Mouse (Mus musculus) CH12.LX (cell line): ENCODE measurements at regions not wholly inside any gene's neighbourhood (a gene's known extent, or its start where the extent isn't known, plus 50 kb on each side); places are given as distances from the start of the nearest gene placed in this dataset.

Experiments used
- BHLHE40 ChIP-seq: IDR thresholded peaks from 2 replicates; pipeline ENCODE4 v1.6.1; 2011; ENCODE audit warnings: mild to moderate bottlenecking, low read depth, low read length, improper control_type of control experiment
- CTCF ChIP-seq, 2 experiments: IDR thresholded peaks in 1 of 2; conservative IDR thresholded peaks in 1 of 2; 2 replicates each; pipeline ENCODE4 v1.5.1; 2011 to 2012; ENCODE audit warnings: low read depth in 2 of 2, low read length in 2 of 2, improper control_type of control experiment in 1 of 2, inconsistent platforms in 1 of 2, mild to moderate bottlenecking in 1 of 2, moderate library complexity in 1 of 2
- E2F4 ChIP-seq: IDR thresholded peaks from 2 replicates; pipeline ENCODE4 v1.6.1; 2011; ENCODE audit warnings: low read depth, low read length, improper control_type of control experiment; ENCODE audit not compliant: insufficient replicate concordance
- JUND ChIP-seq: conservative IDR thresholded peaks from 2 replicates; pipeline ENCODE4 v1.6.1; 2011; ENCODE audit warnings: low read depth, low read length, improper control_type of control experiment
- MEF2A ChIP-seq: IDR thresholded peaks from 2 replicates; pipeline ENCODE4 v1.6.1; 2014; ENCODE audit warnings: low read depth, mild to moderate bottlenecking, inconsistent platforms, low read length, improper control_type of control experiment, borderline replicate concordance
- MYC ChIP-seq: IDR thresholded peaks from 2 replicates; pipeline ENCODE4 v1.6.1; 2011; ENCODE audit warnings: low read depth, mild to moderate bottlenecking, improper control_type of control experiment, low read length
- POLR2A ChIP-seq: IDR thresholded peaks from 2 replicates; pipeline ENCODE4 v1.6.1; 2011; ENCODE audit warnings: low read depth, mild to moderate bottlenecking, improper control_type of control experiment, low read length
- SIN3A ChIP-seq: IDR thresholded peaks from 2 replicates; pipeline ENCODE4 v1.6.1; 2012; ENCODE audit warnings: low read length, improper control_type of control experiment, inconsistent platforms
- USF1 ChIP-seq: IDR thresholded peaks from 2 replicates; pipeline ENCODE4 v1.6.1; 2014; ENCODE audit warnings: low read depth, mild to moderate bottlenecking, inconsistent platforms, low read length, improper control_type of control experiment
- ZKSCAN1 ChIP-seq: IDR thresholded peaks from 2 replicates; pipeline ENCODE4 v1.6.1; 2012; ENCODE audit warnings: low read depth, inconsistent platforms, low read length, improper control_type of control experiment, borderline replicate concordance
- ZMIZ1 ChIP-seq: IDR thresholded peaks from 2 replicates; pipeline ENCODE4 v1.6.1; 2012; ENCODE audit warnings: low read depth, mild to moderate bottlenecking, inconsistent platforms, low read length, improper control_type of control experiment

GRCm38 (mm10) chr13:83882839-83883238 is 339.3 kb upstream of the Tmem161b start:
- TF ChIP-seq E2F4 (no peak), CTCF (conservative IDR thresholded peaks at IDR 0.05 in 1 of 2, IDR thresholded peaks at IDR 0.05 in 1 of 2; ENCODE audit: low read depth in 2 of 2, low read length in 2 of 2) (no peak), USF1 (no peak), SIN3A (no peak), POLR2A (no peak), BHLHE40 (no peak), JUND (no peak), MYC (no peak), ZKSCAN1 (no peak), ZMIZ1 (no peak), MEF2A (no peak)
